Mouse (Mus musculus) heart, embryonic 15.5 days (tissue): ENCODE measurements around the gene Gramd4. TPM values are rescaled to one million over a fixed set of nuclear protein-coding genes. Genes with fewer than 3 reads are reported as not detected.
"Not testable (repeated sequence)": the region's sequence is repeated elsewhere in the genome, so short reads cannot be mapped to it uniquely, and the experiment has no call there.

Experiments used
- ATAC-seq: fragments of 200-750 bp; cut with Nextera tagmentation; replicated peaks from 2 replicates; pipeline ENCODE4 v1.8.0; 2017; ENCODE audit warnings: low read depth, moderate TSS enrichment; ENCODE audit not compliant: insufficient number of reproducible peaks, insufficient read depth, low FRiP score
- H3K27ac ChIP-seq: fragments of 300-500 bp; sonication (generic); 2 replicates; pipeline ENCODE4 v1.5.1; 2015; ENCODE audit warnings: mild to moderate bottlenecking, inconsistent platforms
- H3K27me3 ChIP-seq: fragments of 300-500 bp; sonication (generic); 2 replicates; pipeline ENCODE4 v1.6.1; 2015; ENCODE audit warnings: inconsistent platforms
- H3K36me3 ChIP-seq: fragments of 300-500 bp; sonication (generic); 2 replicates; pipeline ENCODE4 v1.6.1; 2015; ENCODE audit warnings: mild to moderate bottlenecking, inconsistent platforms
- H3K4me1 ChIP-seq: fragments of 300-500 bp; sonication (generic); replicated peaks from 2 replicates; pipeline ENCODE4 v1.6.1; 2015; ENCODE audit warnings: inconsistent platforms
- H3K4me2 ChIP-seq: fragments of 300-500 bp; sonication (generic); 2 replicates; pipeline ENCODE4 v1.6.1; 2015; ENCODE audit warnings: inconsistent platforms, mild to moderate bottlenecking, moderate library complexity
- H3K4me3 ChIP-seq: fragments of 300-500 bp; sonication (generic); 2 replicates; pipeline ENCODE4 v1.5.1; 2015; ENCODE audit warnings: mild to moderate bottlenecking, inconsistent platforms
- H3K9ac ChIP-seq: fragments of 300-500 bp; sonication (generic); 2 replicates; pipeline ENCODE4 v1.6.1; 2015; ENCODE audit warnings: mild to moderate bottlenecking, inconsistent platforms
- H3K9me3 ChIP-seq: fragments of 300-500 bp; sonication (generic); replicated peaks from 2 replicates; pipeline ENCODE4 v1.6.1; 2016; ENCODE audit warnings: inconsistent platforms
- WGBS: fragments of 180-500 bp; shearing (Covaris S2); methylation state at CpG from one replicate; pipeline ENCODE4 v1.1.7; 2015; ENCODE audit warnings: mixed read lengths; 5-methylcytosine and 5-hydroxymethylcytosine counted together
- polyA plus RNA-seq: library from polyadenylated mRNA; unstranded; fragments of >200 nt; fragmentation: Nextera tagmentation; extraction: Ambion mirVana; gene quantifications from 2 replicates; pipeline ENCODE4 v1.2.1, GENCODE M21; 2015

Gene Gramd4
- polyA plus RNA-seq, 1 experiment from 2014 or later: 16.9 TPM

- H3K9ac ChIP-seq: no peak overlapping the region
- H3K36me3 ChIP-seq: no peaks in the 10 kb centered on the region
- ATAC-seq: no peak
- no peak overlapping the region for H3K4me2 ChIP-seq
- no peaks in the 10 kb centered on the region; the same call in 1 of the 2 replicates for H3K27me3 ChIP-seq
- no peaks in the 10 kb centered on the region for H3K9me3 ChIP-seq
- no peak overlapping the region for H3K27ac ChIP-seq
- 69% methylated on average over 10 of the region's 10 CpGs for WGBS
- no peak overlapping the region for H3K4me3 ChIP-seq
- H3K4me1 ChIP-seq: peaks cover 11% of the 10 kb centered on the region
Measured at GRCm38 (mm10) chr15:86051152-86051551, 6.3 kb upstream of the Gramd4 start.

GRCm38 (mm10) chr15:86051878-86052478 lies 5.5 kb upstream of the Gramd4 start:
- Histone ChIP-seq H3K4me3 (no peak overlapping the region), H3K9ac (no peak overlapping the region), H3K36me3 (no peaks in the 10 kb centered on the region), H3K27ac (peak overlapping the region; percentile 40; the same call in 1 of the 2 replicates), H3K27me3 (no peaks in the 10 kb centered on the region; the same call in 1 of the 2 replicates), H3K9me3 (no peaks in the 10 kb centered on the region), H3K4me2 (no peak overlapping the region), H3K4me1 (peaks cover 14% of the 10 kb centered on the region)
- ATAC-seq: no peak
- 61% methylated on average over 6 of the region's 6 CpGs for WGBS

GRCm38 (mm10) chr15:86053890-86054536 lies 3.5 kb upstream of the Gramd4 start:
- H3K4me3 ChIP-seq: no peak overlapping the region
- no peaks in the 10 kb centered on the region; the same call in 1 of the 2 replicates for H3K27me3 ChIP-seq
- 37% methylated on average over 2 of the region's 2 CpGs for WGBS
- H3K9me3 ChIP-seq: no peaks in the 10 kb centered on the region
- no peaks in the 10 kb centered on the region for H3K36me3 ChIP-seq
- ATAC-seq: no peak
- no peak overlapping the region for H3K4me2 ChIP-seq
- H3K4me1 ChIP-seq: peaks cover 26% of the 10 kb centered on the region
- H3K9ac ChIP-seq: no peak overlapping the region
- no peak overlapping the region for H3K27ac ChIP-seq

GRCm38 (mm10) chr15:86054861-86055260 lies 2.6 kb upstream of the Gramd4 start:
- H3K36me3 ChIP-seq, H3K27ac ChIP-seq, H3K4me2 ChIP-seq, H3K9ac ChIP-seq, H3K27me3 ChIP-seq, ATAC-seq, H3K4me3 ChIP-seq, H3K9me3 ChIP-seq: not testable (repeated sequence)
- H3K4me1 ChIP-seq: peaks cover 35% of the 10 kb centered on the region
- WGBS: 65% methylated on average over 3 of the region's 3 CpGs

DNA sequence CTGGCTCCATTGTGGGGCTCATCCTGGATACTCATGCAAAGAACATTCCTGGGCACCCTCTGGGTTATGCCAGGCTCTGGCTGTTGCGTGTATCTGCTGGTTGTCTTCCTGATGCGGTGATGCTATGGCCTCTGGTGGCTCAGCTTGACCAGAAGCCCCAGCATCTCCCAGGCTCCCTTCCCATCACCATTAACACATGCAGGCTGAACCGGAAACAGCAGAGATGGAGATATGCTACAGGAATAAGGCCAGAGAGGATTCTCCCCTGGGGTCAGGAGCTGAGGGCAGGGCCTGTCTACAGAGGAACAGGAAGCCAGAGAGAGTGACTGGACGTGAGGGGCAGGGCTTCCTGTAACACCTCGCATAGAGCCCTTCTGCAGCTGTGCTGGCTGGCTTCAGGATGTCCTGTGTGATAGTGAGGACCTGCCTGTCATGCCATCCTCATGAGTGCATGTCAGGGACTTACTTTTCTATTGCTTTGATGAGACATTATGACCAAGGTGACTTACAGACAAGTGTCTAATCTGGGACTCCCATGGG lies 1.2 kb upstream of the Gramd4 start:
- no peaks in the 10 kb centered on the region for H3K9me3 ChIP-seq
- WGBS: 72% methylated on average over 5 of the region's 5 CpGs
- ATAC-seq: no peak

DNA sequence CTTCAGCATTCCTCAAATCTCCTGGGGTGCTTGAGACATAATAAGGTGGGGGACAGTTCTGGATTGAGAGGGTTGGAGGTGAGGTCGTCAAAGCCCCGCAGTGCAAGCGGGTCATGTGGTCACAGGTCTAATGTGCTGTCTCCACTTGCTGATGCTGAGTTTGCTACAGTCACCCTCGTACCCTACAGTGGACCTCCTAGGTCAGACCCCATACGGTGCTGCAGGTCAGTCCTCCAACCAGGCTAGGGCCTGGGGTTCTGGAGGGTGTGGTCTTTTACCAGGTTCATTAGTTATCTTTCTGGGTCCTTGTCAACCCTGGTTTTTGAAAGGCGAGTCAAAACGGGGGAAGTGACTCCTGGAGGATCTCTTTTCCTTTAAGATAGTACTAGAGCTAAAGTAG lies 413 bp downstream of the Gramd4 start:
- Histone ChIP-seq H3K9ac (peak overlapping the region; percentile 91), H3K36me3 (no peaks in the 10 kb centered on the region), H3K27ac (peak overlapping the region; percentile 86), H3K4me2 (peak overlapping the region; percentile 92), H3K27me3 (no peaks in the 10 kb centered on the region; the same call in 1 of the 2 replicates), H3K4me3 (peak overlapping the region; percentile 94), H3K9me3 (no peaks in the 10 kb centered on the region), H3K4me1 (peaks cover 56% of the 10 kb centered on the region)
- 10% methylated on average over 7 of the region's 7 CpGs for WGBS
- ATAC-seq: no peak

More for the DNA sequence above, 1.2 kb upstream of the Gramd4 start:
- H3K36me3 ChIP-seq: no peaks in the 10 kb centered on the region
- no peaks in the 10 kb centered on the region; the same call in 1 of the 2 replicates for H3K27me3 ChIP-seq
- no peak overlapping the region for H3K4me2 ChIP-seq
- no peak overlapping the region for H3K4me3 ChIP-seq
- peaks cover 49% of the 10 kb centered on the region for H3K4me1 ChIP-seq
- no peak overlapping the region for H3K27ac ChIP-seq
- H3K9ac ChIP-seq: no peak overlapping the region

GRCm38 (mm10) chr15:86058394-86058915 lies 960 bp downstream of the Gramd4 start:
- Histone ChIP-seq H3K4me1 (peaks cover 60% of the 10 kb centered on the region), H3K27ac (peak overlapping the region; percentile 86), H3K9ac (peak overlapping the region; percentile 91), H3K9me3 (no peaks in the 10 kb centered on the region), H3K36me3 (no peaks in the 10 kb centered on the region), H3K4me3 (peak overlapping the region; percentile 94), H3K27me3 (no peaks in the 10 kb centered on the region; the same call in 1 of the 2 replicates), H3K4me2 (peak overlapping the region; percentile 92)
- peak; percentile 77 for ATAC-seq
- under 1% methylated on average over 51 of the region's 70 CpGs for WGBS

DNA sequence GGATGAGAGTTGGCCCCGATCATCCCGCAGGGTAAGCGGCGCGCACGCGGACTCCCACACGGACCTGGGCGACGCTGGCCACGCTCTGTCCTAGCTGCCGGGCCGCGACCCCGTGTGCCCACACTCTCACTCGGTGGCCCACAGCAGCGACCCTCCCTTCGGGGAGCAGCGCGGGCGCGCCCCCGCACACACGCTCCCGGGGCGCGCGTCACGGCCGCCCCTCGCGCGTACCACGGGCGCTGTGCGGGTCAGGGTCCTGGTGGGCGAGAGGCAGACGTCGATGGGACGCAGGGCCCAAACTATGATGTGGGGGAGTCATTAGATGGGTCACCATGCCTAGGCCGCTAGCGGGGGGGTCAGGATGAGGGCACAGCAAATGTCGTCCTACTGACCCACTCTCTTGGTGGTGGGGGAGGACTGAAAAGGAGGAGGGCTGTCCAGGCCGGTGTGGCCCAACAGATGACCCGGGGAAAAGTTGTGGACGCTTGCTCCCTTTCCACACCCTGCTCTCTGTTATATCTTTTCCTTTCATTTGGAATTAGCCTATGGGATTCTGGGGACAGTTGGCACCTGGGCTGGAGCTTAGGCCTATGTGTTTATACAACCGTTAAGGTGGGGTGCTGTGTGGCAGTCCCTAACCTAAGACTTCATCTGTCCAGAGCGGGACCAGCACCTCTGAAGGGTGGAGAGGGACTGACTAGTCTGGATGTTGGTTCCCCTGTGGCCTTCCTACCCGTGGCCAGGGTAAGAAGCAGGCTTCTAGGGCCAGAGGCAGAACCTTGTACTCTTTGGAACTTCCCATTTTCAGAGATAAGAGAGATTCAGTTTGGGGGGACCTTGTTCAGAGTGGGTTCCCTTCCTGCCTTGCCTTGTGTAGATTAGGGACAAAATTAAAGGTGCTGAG lies 1.7 kb downstream of the Gramd4 start:
- peak overlapping the region; percentile 86 for H3K27ac ChIP-seq
- WGBS: 1% methylated on average over 49 of the region's 49 CpGs
- no peaks in the 10 kb centered on the region for H3K36me3 ChIP-seq
- peak overlapping the region; percentile 91 for H3K9ac ChIP-seq
- peak overlapping the region; percentile 94 for H3K4me3 ChIP-seq
- no peaks in the 10 kb centered on the region; the same call in 1 of the 2 replicates for H3K27me3 ChIP-seq
- no peaks in the 10 kb centered on the region for H3K9me3 ChIP-seq
- ATAC-seq: peak; percentile 28
- peak overlapping the region; percentile 92 for H3K4me2 ChIP-seq
- peaks cover 59% of the 10 kb centered on the region for H3K4me1 ChIP-seq

DNA sequence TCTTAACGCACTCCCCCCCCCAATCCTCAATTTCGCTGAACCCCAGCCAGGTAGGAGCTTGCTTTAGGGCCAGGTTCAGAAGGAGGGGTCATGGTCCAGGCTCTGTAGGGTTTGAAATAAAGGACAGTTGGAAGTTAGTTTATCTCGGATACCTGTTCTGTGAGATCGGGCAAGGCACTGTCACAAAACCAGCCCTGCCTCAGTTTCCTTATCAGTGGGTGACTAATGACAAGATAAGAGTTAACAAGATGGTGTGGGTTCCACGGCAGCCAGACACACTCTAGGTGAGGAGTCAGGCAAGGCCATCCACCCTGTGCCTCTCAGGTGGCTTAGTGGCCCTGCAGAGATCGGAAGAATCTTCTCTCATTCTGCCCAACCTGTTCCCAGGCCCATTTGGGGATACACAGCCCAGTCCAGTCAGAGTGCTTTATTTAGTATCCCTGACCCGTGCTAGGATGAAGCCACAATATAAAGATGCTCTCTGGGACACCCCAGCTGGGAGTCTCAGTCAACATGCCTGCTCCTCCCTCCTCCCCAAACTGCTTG lies 2.4 kb downstream of the Gramd4 start:
- Histone ChIP-seq H3K4me1 (peaks cover 66% of the 10 kb centered on the region), H3K9ac (peak overlapping the region; percentile 91; the same call in 1 of the 2 replicates), H3K9me3 (no peaks in the 10 kb centered on the region), H3K4me3 (peak overlapping the region; percentile 94), H3K27ac (peak overlapping the region; percentile 86; the same call in 1 of the 2 replicates), H3K27me3 (no peaks in the 10 kb centered on the region), H3K4me2 (peak overlapping the region; percentile 92), H3K36me3 (no peaks in the 10 kb centered on the region)
- 59% methylated on average over 7 of the region's 7 CpGs for WGBS
- ATAC-seq: no peak

- Histone ChIP-seq H3K9me3 (no peaks in the 10 kb centered on the region), H3K27me3 (no peaks in the 10 kb centered on the region), H3K4me3 (no peak overlapping the region), H3K9ac (no peak overlapping the region), H3K36me3 (no peaks in the 10 kb centered on the region), H3K4me1 (peaks cover 71% of the 10 kb centered on the region), H3K4me2 (peak overlapping the region; percentile 92; the same call in 1 of the 2 replicates), H3K27ac (peak overlapping the region; percentile 50)
- no peak for ATAC-seq
- 65% methylated on average over 12 of the region's 12 CpGs for WGBS
Measured at GRCm38 (mm10) chr15:86060581-86060980, 3.1 kb downstream of the Gramd4 start.
